Mouse (Mus musculus) kidney, embryonic 14.5 days (tissue): ENCODE measurements around the gene Rnf214. TPM values are rescaled to one million over a fixed set of nuclear protein-coding genes. Genes with fewer than 3 reads are reported as not detected.

Source experiments
- ATAC-seq: fragments of 200-750 bp; cut with Nextera tagmentation; 2 replicates; pipeline ENCODE4 v1.8.0; 2017; ENCODE audit warnings: moderate number of reproducible peaks, mild to moderate bottlenecking, moderate TSS enrichment, moderate library complexity; ENCODE audit not compliant: low FRiP score, low TSS enrichment
- H3K27ac ChIP-seq: fragments of 300-500 bp; sonication (generic); 2 replicates; pipeline ENCODE4 v1.5.1; 2014; ENCODE audit warnings: low read depth, mild to moderate bottlenecking, low read length, moderate library complexity, mixed read lengths
- H3K27me3 ChIP-seq: fragments of 300-500 bp; sonication (generic); 2 replicates; pipeline ENCODE4 v1.6.1; 2014; ENCODE audit warnings: mild to moderate bottlenecking, low read length; ENCODE audit not compliant: control insufficient read depth, insufficient read depth
- H3K36me3 ChIP-seq: fragments of 300-500 bp; sonication (generic); 2 replicates; pipeline ENCODE4 v1.6.1; 2014; ENCODE audit warnings: low read length, mixed read lengths; ENCODE audit not compliant: control insufficient read depth, insufficient read depth
- H3K4me1 ChIP-seq: fragments of 300-500 bp; sonication (generic); 2 replicates; pipeline ENCODE4 v1.6.1; 2014; ENCODE audit warnings: low read length, mixed read lengths; ENCODE audit not compliant: control insufficient read depth, insufficient read depth
- H3K4me2 ChIP-seq: fragments of 300-500 bp; sonication (generic); replicated peaks from 2 replicates; pipeline ENCODE4 v1.6.1; 2014; ENCODE audit warnings: low read depth, mild to moderate bottlenecking, low read length
- H3K4me3 ChIP-seq: fragments of 300-500 bp; sonication (generic); 2 replicates; pipeline ENCODE4 v1.5.1; 2014; ENCODE audit warnings: mild to moderate bottlenecking, low read length
- H3K9ac ChIP-seq: fragments of 300-500 bp; sonication (generic); 2 replicates; pipeline ENCODE4 v1.6.1; 2014; ENCODE audit warnings: low read depth, mild to moderate bottlenecking, low read length, moderate library complexity
- H3K9me3 ChIP-seq: fragments of 300-500 bp; sonication (generic); 2 replicates; pipeline ENCODE4 v1.6.1; 2016; ENCODE audit warnings: low read length; ENCODE audit not compliant: control insufficient read depth
- WGBS: fragments of 180-500 bp; shearing (Covaris S2); extraction: QIAGEN DNeasy Blood & Tissue Kit; methylation state at CpG from one replicate; pipeline ENCODE4 v1.1.7; 2014; 5-methylcytosine and 5-hydroxymethylcytosine counted together
- polyA plus RNA-seq: library from polyadenylated mRNA; unstranded; fragments of >200 nt; fragmentation: Nextera tagmentation; extraction: Ambion mirVana; gene quantifications from 2 replicates; pipeline ENCODE4 v1.2.1, GENCODE M21; 2014

Gene Rnf214
- polyA plus RNA-seq, 1 experiment from 2014 or later: 74.3 TPM

DNA sequence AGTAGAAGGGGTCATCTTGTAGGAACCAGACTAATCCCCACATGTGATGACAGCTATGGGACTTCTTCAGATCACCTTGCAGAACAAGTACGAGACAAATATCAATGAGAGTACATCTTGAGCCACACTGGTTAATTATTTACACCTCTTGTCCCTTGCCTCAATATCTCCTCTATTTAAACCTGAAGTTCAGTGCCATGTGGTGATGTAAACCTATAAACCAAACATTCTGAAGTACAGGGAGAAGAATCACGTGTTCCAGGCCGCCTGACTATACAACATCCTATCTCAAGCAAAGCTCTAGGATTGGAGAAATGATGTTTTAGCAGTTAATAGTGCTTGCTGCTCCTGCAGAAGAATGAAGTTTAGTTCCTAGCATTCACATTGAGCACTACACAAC lies 36.4 kb downstream of the Rnf214 start:
- no peaks in the 10 kb centered on the region for H3K27me3 ChIP-seq
- H3K36me3 ChIP-seq: peaks cover 74% of the 10 kb centered on the region
- no peak for ATAC-seq
- H3K9me3 ChIP-seq: no peaks in the 10 kb centered on the region
- H3K4me3 ChIP-seq: no peak overlapping the region
- H3K4me2 ChIP-seq: no peak overlapping the region
- H3K9ac ChIP-seq: no peak overlapping the region
- no peaks in the 10 kb centered on the region for H3K4me1 ChIP-seq
- H3K27ac ChIP-seq: no peak overlapping the region
- WGBS: 88% methylated on average over 3 of the region's 3 CpGs

DNA sequence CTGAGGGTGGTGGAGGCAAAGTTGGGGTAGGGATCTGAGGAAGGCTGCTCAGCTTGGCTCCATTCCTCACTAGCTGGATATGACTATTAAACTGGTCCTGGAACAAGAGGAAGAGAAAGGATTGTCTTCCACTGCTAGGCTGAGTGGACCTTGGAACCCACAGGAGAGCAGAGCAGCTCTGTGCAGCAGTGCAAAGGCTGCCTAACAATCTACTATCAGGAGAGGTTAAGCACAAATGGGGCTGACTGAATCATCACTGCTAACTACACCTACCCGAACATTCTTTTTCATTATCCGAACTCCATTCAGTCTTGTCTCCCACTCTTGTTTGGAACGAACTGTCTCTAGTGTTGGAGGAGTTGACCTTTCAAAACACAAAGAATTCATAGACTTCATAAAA lies 37.5 kb downstream of the Rnf214 start:
- ATAC-seq: no peak
- Histone ChIP-seq H3K27ac (no peak overlapping the region), H3K36me3 (peaks cover 78% of the 10 kb centered on the region), H3K9ac (no peak overlapping the region), H3K27me3 (no peaks in the 10 kb centered on the region), H3K4me1 (no peaks in the 10 kb centered on the region), H3K9me3 (no peaks in the 10 kb centered on the region), H3K4me3 (no peak overlapping the region), H3K4me2 (no peak overlapping the region)
- 98% methylated on average over 3 of the region's 3 CpGs for WGBS

DNA sequence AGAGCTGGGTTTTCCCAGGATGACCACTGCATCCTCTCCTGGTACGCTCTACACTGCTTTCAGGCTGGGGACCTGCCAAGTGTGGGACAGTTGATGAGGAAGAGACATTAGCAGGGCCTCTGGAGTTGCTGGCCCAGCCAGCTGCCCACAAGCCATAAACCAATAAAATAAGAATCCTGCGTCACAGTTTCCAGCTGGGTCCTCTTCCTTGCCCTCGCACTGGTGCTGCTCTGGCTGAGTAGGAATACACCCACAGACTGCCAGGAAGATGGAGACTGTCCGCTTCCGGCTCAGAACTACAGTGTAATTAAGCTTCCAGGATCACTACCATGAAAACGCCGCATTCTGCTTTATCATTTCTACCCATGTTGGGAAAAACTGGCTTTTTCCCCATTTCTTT lies 44.9 kb downstream of the Rnf214 start:
- Histone ChIP-seq H3K4me1 (no peaks in the 10 kb centered on the region), H3K9me3 (no peaks in the 10 kb centered on the region), H3K27me3 (no peaks in the 10 kb centered on the region), H3K27ac (no peak overlapping the region), H3K36me3 (peaks cover 90% of the 10 kb centered on the region), H3K9ac (no peak overlapping the region), H3K4me3 (no peak overlapping the region), H3K4me2 (no peak overlapping the region)
- no peak for ATAC-seq
- WGBS: 72% methylated on average over 7 of the region's 7 CpGs

DNA sequence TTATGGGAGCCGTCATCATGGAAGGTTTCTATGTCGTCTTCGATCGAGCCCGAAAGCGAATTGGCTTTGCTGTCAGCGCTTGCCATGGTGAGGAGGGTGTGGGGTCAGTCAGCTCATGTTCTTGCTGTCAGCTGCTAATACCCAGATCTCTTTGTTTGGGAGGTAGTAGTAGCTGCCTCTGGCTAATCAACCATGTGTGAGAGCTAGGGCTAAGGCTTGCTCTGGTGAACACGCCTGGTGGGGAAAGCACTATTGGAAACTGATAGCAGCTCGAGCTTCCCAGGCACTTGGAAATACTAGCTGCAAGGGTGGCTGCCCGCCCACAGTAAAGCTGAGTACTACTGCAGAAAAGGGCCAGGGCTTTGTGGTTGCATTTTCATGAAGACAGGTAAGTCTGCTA lies 47.3 kb downstream of the Rnf214 start:
- peak; percentile 46; the same call in 1 of the 2 replicates for ATAC-seq
- H3K9me3 ChIP-seq: no peaks in the 10 kb centered on the region
- H3K9ac ChIP-seq: no peak overlapping the region
- H3K4me2 ChIP-seq: no peak overlapping the region
- H3K4me1 ChIP-seq: no peaks in the 10 kb centered on the region
- H3K4me3 ChIP-seq: no peak overlapping the region
- WGBS: 78% methylated on average over 10 of the region's 10 CpGs
- H3K27ac ChIP-seq: no peak overlapping the region
- H3K27me3 ChIP-seq: no peaks in the 10 kb centered on the region
- H3K36me3 ChIP-seq: peaks cover 68% of the 10 kb centered on the region

DNA sequence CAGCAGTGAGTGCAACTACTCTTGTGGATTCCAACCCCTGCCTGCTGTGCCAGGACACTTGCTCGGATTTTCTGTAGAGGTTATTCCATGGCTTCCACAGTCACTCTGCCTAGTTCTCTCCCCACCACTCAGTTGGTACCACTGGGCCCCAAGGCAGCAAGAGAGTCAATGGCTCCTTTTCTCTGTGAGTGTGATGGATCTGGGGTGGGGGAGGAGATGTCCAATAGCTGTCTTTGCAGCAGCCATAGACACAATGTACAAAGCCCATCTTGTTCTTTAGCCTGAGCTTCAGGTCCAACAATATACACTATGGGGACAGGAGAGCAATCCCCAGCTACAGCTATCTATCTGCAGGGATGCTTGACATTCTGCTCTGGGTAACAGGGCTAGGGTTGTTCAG lies 52.6 kb downstream of the Rnf214 start:
- ATAC-seq: no peak
- Histone ChIP-seq H3K9me3 (no peaks in the 10 kb centered on the region), H3K36me3 (peaks cover 27% of the 10 kb centered on the region), H3K4me1 (peaks cover 12% of the 10 kb centered on the region; the same call in 1 of the 2 replicates), H3K4me2 (no peak overlapping the region), H3K27ac (no peak overlapping the region), H3K9ac (no peak overlapping the region), H3K4me3 (no peak overlapping the region), H3K27me3 (no peaks in the 10 kb centered on the region)
- WGBS: 90% methylated on average over 1 of the region's 1 CpGs

DNA sequence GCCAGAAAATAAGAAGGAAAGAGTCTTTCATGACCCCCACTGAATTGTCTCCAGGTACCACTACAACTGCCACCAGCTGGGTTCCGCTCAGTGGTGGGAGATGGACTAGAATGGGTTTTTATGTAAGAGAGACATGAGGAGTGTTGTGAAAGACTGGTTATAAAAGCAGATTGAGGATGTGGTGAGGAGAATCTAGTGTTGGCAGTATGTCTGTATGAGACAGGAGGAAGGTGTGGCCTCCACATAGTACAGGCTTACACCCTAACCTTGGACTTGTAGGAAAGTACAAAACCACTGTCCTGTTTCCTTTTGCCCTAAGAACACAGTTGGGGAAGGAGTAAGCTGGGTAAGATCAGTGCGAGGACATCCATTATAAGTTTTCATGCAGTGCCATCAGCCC lies 53.0 kb downstream of the Rnf214 start:
- peaks cover 24% of the 10 kb centered on the region for H3K36me3 ChIP-seq
- peaks cover 13% of the 10 kb centered on the region; the same call in 1 of the 2 replicates for H3K4me1 ChIP-seq
- H3K4me2 ChIP-seq: no peak overlapping the region
- no peaks in the 10 kb centered on the region for H3K27me3 ChIP-seq
- WGBS: 94% methylated on average over 2 of the region's 2 CpGs
- H3K27ac ChIP-seq: no peak overlapping the region
- no peak for ATAC-seq
- no peak overlapping the region for H3K9ac ChIP-seq
- no peak overlapping the region for H3K4me3 ChIP-seq
- H3K9me3 ChIP-seq: no peaks in the 10 kb centered on the region

DNA sequence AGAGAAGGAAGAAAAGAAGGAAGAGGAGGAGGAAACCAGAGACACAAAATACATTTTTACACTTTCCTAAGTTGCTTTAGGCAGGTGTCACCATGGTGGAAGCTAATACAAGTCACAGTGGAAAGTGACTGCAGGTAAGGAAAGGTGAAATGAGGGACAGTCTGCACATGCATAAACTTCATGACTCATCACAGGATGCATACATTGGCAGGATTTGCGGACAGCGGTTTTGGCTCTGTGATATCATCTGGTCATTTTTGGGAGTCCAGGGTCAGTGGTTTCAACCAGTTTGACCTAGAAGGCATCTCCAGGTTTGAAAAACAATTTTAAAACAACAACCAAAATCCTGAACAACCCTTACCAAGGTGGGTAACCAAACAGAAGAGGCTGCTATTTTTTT lies 54.9 kb downstream of the Rnf214 start:
- H3K36me3 ChIP-seq: peaks cover 6% of the 10 kb centered on the region; the same call in 1 of the 2 replicates
- H3K9me3 ChIP-seq: no peaks in the 10 kb centered on the region
- WGBS: 84% methylated on average over 2 of the region's 2 CpGs
- no peak overlapping the region for H3K4me3 ChIP-seq
- no peaks in the 10 kb centered on the region for H3K27me3 ChIP-seq
- H3K27ac ChIP-seq: no peak overlapping the region
- H3K4me1 ChIP-seq: peaks cover 13% of the 10 kb centered on the region; the same call in 1 of the 2 replicates
- no peak overlapping the region for H3K4me2 ChIP-seq
- no peak for ATAC-seq
- no peak overlapping the region for H3K9ac ChIP-seq

DNA sequence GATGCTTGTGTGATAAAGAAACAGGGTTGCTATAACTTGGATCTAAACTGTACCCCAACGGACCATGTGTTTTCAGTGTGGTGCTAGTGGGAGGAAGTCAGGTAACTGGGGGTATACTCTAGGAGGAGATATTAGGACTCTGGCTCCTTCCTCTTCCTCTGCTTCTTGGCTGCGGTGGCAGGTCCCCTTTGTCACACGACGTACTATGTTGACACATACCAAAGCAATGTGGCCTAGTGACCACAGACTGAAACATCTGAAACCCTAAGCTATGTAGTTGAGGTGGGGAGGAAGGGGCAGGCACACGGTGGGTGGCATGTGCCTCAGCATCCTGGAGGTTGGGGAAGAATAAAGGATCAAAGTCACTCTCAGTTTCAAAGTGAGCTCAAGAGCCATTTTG lies 55.4 kb downstream of the Rnf214 start:
- no peaks in the 10 kb centered on the region for H3K9me3 ChIP-seq
- H3K9ac ChIP-seq: no peak overlapping the region; the same call in 1 of the 2 replicates
- ATAC-seq: no peak
- H3K36me3 ChIP-seq: peaks cover 6% of the 10 kb centered on the region; the same call in 1 of the 2 replicates
- H3K4me3 ChIP-seq: no peak overlapping the region
- peaks cover 13% of the 10 kb centered on the region; the same call in 1 of the 2 replicates for H3K4me1 ChIP-seq
- H3K4me2 ChIP-seq: no peak overlapping the region
- no peaks in the 10 kb centered on the region for H3K27me3 ChIP-seq
- WGBS: 55% methylated on average over 5 of the region's 5 CpGs
- peak overlapping the region; percentile 77; the same call in 1 of the 2 replicates for H3K27ac ChIP-seq

DNA sequence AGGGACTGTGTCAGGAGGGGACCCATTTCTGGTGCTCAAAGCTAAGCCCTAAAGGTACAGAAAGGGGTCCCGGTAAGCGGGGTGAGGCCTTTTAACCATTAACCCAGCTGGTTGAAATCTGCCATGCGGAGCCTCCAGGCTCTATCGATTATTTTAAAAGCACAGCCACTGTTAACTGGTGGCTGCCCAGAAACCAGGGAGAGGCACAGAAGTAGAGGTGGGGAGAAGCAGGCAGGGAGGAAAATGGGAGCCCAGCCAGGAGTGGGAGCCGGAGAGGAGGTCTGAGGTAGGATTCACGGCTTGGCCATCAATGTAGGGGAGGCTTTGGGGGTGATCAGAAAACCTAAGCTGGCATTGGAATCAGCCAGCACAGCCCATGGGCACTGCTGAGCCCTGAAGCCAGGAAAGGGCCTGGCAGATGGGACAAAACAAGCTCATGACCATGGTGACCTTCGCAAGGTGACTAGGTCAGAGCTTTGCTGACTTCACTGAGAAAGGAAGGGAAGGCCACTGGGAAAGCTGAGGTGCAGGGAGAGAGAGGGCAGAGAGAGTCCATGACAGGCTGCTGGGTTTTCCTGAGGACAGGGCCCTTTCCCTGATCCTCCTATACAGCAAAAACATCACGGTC lies 56.1 kb downstream of the Rnf214 start:
- peak overlapping the region; percentile 77; the same call in 1 of the 2 replicates for H3K27ac ChIP-seq

More for the DNA sequence above, 56.1 kb downstream of the Rnf214 start:
- peaks cover 13% of the 10 kb centered on the region; the same call in 1 of the 2 replicates for H3K4me1 ChIP-seq
- H3K9ac ChIP-seq: peak overlapping the region; percentile 23; the same call in 1 of the 2 replicates
- ATAC-seq: no peak
- H3K36me3 ChIP-seq: peaks cover 8% of the 10 kb centered on the region; the same call in 1 of the 2 replicates
- H3K4me3 ChIP-seq: no peak overlapping the region
- 70% methylated on average over 8 of the region's 8 CpGs for WGBS
- peak overlapping the region; percentile 10; the same call in 1 of the 2 replicates for H3K4me2 ChIP-seq
- H3K9me3 ChIP-seq: no peaks in the 10 kb centered on the region
- H3K27me3 ChIP-seq: no peaks in the 10 kb centered on the region
